Mouse (Mus musculus) adipocyte (in vitro differentiated cells): ENCODE data around the gene Hip1r.

Experiments
- DNase-seq: peaks from one replicate; pipeline ENCODE4 v3.0.0-alpha.2; 2016; ENCODE audit warnings: low spot score

Gene Hip1r

GRCm38 (mm10) chr5:123974179-123974485, 704 bp downstream of the Hip1r start:
- no peak for DNase-seq

- no peak for DNase-seq
These were observed 1.2 kb downstream of the Hip1r start for GRCm38 (mm10) chr5:123974616-123975111.

- DNase-seq, result no peak
These were observed 2.3 kb downstream of the Hip1r start for GRCm38 (mm10) chr5:123975668-123976180.

GRCm38 (mm10) chr5:123977231-123977630, 3.8 kb downstream of the Hip1r start:
- no peak for DNase-seq

GRCm38 (mm10) chr5:123978131-123978530, 4.7 kb downstream of the Hip1r start:
- DNase-seq, result no peak

- no peak for DNase-seq
These were observed 6.0 kb downstream of the Hip1r start for GRCm38 (mm10) chr5:123979221-123979979.

GRCm38 (mm10) chr5:123979980-123980369, 6.5 kb downstream of the Hip1r start:
- DNase-seq, result no peak

GRCm38 (mm10) chr5:123980521-123981249, 7.3 kb downstream of the Hip1r start:
- DNase-seq, result no peak

- no peak for DNase-seq
These were observed 7.8 kb downstream of the Hip1r start for GRCm38 (mm10) chr5:123981250-123981554.

- no peak for DNase-seq
These were observed 9.4 kb downstream of the Hip1r start for GRCm38 (mm10) chr5:123982838-123983237.

GRCm38 (mm10) chr5:123985434-123985833, 12.0 kb downstream of the Hip1r start:
- no peak for DNase-seq

- no peak for DNase-seq
These were observed 13.5 kb downstream of the Hip1r start for GRCm38 (mm10) chr5:123986925-123987324.

- DNase-seq, result no peak
These were observed 14.1 kb downstream of the Hip1r start for GRCm38 (mm10) chr5:123987511-123987910.

GRCm38 (mm10) chr5:123989941-123990885, 16.8 kb downstream of the Hip1r start:
- DNase-seq, result peak; percentile 83

- DNase-seq, result no peak
These were observed 17.9 kb downstream of the Hip1r start for GRCm38 (mm10) chr5:123991321-123991720.

GRCm38 (mm10) chr5:123992193-123992637, 18.8 kb downstream of the Hip1r start:
- peak; percentile 92 for DNase-seq

GRCm38 (mm10) chr5:123992794-123993193, 19.4 kb downstream of the Hip1r start:
- DNase-seq, result peak; percentile 96

GRCm38 (mm10) chr5:123993263-123994036, 20.0 kb downstream of the Hip1r start:
- peak; percentile 89 for DNase-seq

GRCm38 (mm10) chr5:123994468-123994867, 21.0 kb downstream of the Hip1r start:
- no peak for DNase-seq

- DNase-seq, result no peak
These were observed 22.0 kb downstream of the Hip1r start for GRCm38 (mm10) chr5:123995388-123995787.

- peak; percentile 43 for DNase-seq
These were observed 22.8 kb downstream of the Hip1r start for GRCm38 (mm10) chr5:123996194-123996593.
